Mouse (Mus musculus) spleen, adult 18-20 months (tissue): Measurements from ENCODE around the gene Hddc2.
"Not testable (repeated sequence)": the region's sequence is repeated elsewhere in the genome, so short reads cannot be mapped to it uniquely, and the experiment has no call there.

ENCODE experiments used
- DNase-seq, 2 experiments: peaks; one replicate each; pipeline ENCODE4 v3.0.0; 2022; ENCODE audit warnings: mixed read lengths in 2 of 2

The Hddc2 gene

DNA sequence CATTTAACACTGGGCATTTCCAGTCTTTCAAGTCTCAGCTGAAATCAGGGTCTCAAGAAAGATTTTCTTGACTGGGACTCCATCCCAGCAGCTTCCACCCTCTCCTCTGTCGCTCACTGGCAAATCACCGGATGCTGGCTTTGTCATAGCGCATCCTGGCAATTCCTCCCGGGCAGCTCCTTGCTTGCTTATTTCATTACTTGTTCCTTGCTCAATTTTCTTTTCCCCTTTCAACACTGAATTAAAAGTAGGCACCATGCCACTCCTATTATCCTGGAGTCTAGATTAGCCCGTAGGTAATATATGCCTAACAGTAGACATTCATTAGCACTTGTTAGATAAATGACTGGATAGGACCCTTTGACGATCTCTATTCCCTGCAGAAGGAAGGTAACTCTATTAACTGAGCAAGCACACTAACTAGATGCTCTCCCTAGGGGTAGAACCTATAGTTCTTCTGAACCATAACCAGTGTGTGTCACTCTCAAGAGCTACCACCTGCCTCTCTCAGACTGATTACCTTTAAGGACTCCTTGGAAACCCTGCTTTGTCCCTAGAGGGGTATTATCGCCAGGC lies 41.8 kb downstream of the Hddc2 start:
- DNase-seq, result no peak

DNA sequence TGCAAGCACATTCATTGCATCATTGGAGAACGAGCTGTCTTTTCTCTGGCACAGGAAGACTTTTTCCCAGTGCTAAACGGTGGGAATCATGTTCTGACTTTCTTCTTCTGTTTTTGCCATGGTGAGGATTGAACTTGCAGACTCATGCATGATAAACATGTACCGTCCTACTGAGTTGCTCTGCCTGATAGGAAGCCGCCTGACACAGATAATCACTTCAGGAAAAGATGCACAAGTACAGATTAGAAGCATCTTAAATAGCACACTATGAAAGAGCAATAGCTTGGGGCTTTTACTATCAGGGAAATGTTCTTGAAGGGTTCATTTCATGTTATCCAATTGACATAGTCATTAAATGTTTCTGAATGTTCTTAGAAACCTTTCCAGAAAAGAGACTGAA lies 46.6 kb downstream of the Hddc2 start:
- no peak for DNase-seq

DNA sequence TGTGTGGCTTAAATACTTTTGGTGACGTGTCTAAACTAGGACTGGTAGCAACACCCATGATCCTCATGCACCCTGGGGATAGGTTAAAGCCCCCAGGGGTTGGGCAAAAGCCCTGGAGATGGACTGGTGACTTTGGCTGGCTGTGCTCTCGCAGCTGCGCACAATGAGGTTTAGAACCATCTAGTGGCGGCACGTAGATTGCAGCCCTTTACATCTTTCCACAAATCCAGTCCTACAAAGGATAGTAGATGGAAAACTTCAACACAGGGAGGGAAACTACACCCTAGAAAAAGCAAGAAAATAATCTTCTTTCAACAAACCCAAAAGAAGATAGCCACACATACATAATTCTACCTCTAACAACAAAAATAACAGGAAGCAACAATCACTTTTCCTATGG lies 57.0 kb downstream of the Hddc2 start:
- DNase-seq, result not testable (repeated sequence)
